In genomic region chr11:98900529-98901125, GRCm38 (mm10) we compare ENCODE assay signal across 13 mouse cellular contexts. TPM values are rescaled to one million over a fixed set of nuclear protein-coding genes. Genes with fewer than 3 reads are reported as not detected.
DNase-seq lines count a peak whose midpoint lies in the region; ATAC-seq and TF ChIP-seq lines count a peak whose summit lies in the region.
"Had no signal": no experiment of that assay in that cellular context is flagged by ENCODE, and none has a peak within 500 bp of the region (broad histone marks: within the 10 kb centered on the region; RNA-seq: fewer than 3 reads in every experiment).

No protein-coding gene starts in this region.

- intact Hi-C loops in left cerebral cortex, adult 2 months (cut with DNase I) = no loop called here
- intact Hi-C loops in left cerebral cortex, postnatal 36 days (cut with DNase I) = loop anchor here (10.0 kb wide), 1 partner anchor 196 kb away; the partner anchor contains the start of gene Csf3

- TF ChIP-seq RAD21 in MEL (IDR thresholded peaks at IDR 0.05; ENCODE audit: low read depth, low read length) = no peak

- peak in 1 of 2 experiments; percentile 25; a peak in 1 of 4 replicates for TF ChIP-seq EP300 in MEL (IDR thresholded peaks at IDR 0.05; ENCODE audit: low read depth in 1 of 2, low read length in 2 of 2)

- H3K27ac ChIP-seq in left cerebral cortex, adult 2 months = 0 out of 2 replicates have a peak overlapping the region, but pooled peaks have one; percentile 20
- H3K27ac ChIP-seq in MEL (ENCODE audit: control insufficient read depth, low read depth, low read length) = peak overlapping the region; percentile 33; the same call in 1 of the 2 replicates
- peak overlapping the region; percentile 55 for H3K27ac ChIP-seq in liver, embryonic 12.5 days
- H3K27ac ChIP-seq: hindbrain, embryonic 15.5 days had no signal

- no peak for DNase-seq in left cerebral cortex, adult 2 months (ENCODE audit: extremely low spot score in 1 of 2, low spot score in 2 of 2)
- DNase-seq in left cerebral cortex, postnatal 36 days (ENCODE audit: low spot score in 2 of 2) = no peak
- peak; percentile 75 for DNase-seq in MEL (ENCODE audit: low read depth, low spot score)
- peak; percentile 39 for DNase-seq in thymus, postnatal 0 days (ENCODE audit: low spot score)
- DNase-seq in urinary bladder, adult 2 months (ENCODE audit: low spot score) = no peak
- no peak for DNase-seq in cerebellum, postnatal 25 days
- DNase-seq: adrenal gland, postnatal 25 days; cerebellum, adult 9-10 months; kidney, postnatal 25 days; left cerebral cortex, postnatal 4 days had no signal

- H3K36me3 ChIP-seq in MEL (ENCODE audit: control insufficient read depth in 1 of 2, insufficient read depth in 2 of 2, low read length in 2 of 2) = peaks cover 12 to 31% of the 10 kb centered on the region in 2 experiments
- H3K36me3 ChIP-seq in liver, embryonic 12.5 days = peaks cover 69% of the 10 kb centered on the region

- H3K27me3 ChIP-seq in MEL (ENCODE audit: control insufficient read depth in 1 of 2, insufficient read depth in 2 of 2, low read length in 2 of 2) = no peaks in the 10 kb centered on the region
- no peaks in the 10 kb centered on the region for H3K27me3 ChIP-seq in liver, embryonic 12.5 days (replicated peaks)
- H3K27me3 ChIP-seq: hindbrain, embryonic 15.5 days had no signal

- 48% methylated on average over 12 of the region's 12 CpGs for WGBS in liver, embryonic 12.5 days (ENCODE audit: insufficient replicate concordance)

- no peak for TF ChIP-seq POLR2A in MEL (IDR thresholded peaks at IDR 0.05; ENCODE audit: control insufficient read depth in 1 of 2, insufficient read depth in 1 of 2, low read depth in 1 of 2, low read length in 2 of 2, poor library complexity in 1 of 2)

- H3K9me3 ChIP-seq in MEL (replicated peaks; ENCODE audit: insufficient read depth, low read length) = no peaks in the 10 kb centered on the region
- no peaks in the 10 kb centered on the region for H3K9me3 ChIP-seq in liver, embryonic 12.5 days (replicated peaks)
- H3K9me3 ChIP-seq: hindbrain, embryonic 15.5 days had no signal

- peaks cover 17 to 36% of the 10 kb centered on the region in 2 experiments for H3K4me1 ChIP-seq in MEL (ENCODE audit: control insufficient read depth in 1 of 2, insufficient read depth in 2 of 2, low read length in 2 of 2)
- H3K4me1 ChIP-seq in liver, embryonic 12.5 days = peaks cover 51% of the 10 kb centered on the region
- H3K4me1 ChIP-seq: hindbrain, embryonic 15.5 days had no signal

- H3K79me2 ChIP-seq in MEL (ENCODE audit: control insufficient read depth, insufficient read depth, low read length, poor library complexity) = no peaks in the 10 kb centered on the region

- H3K4me3 ChIP-seq in left cerebral cortex, adult 2 months = no peak overlapping the region
- H3K4me3 ChIP-seq in MEL (ENCODE audit: control insufficient read depth in 1 of 2, insufficient read depth in 1 of 2, low read depth in 2 of 2, low read length in 2 of 2) = no peak overlapping the region
- H3K4me3 ChIP-seq in liver, embryonic 12.5 days = no peak overlapping the region
- H3K4me3 ChIP-seq: hindbrain, embryonic 15.5 days; myocyte had no signal

- 0 out of 2 replicates have a peak overlapping the region, but pooled peaks have one; percentile 8 for H3K4me2 ChIP-seq in liver, embryonic 12.5 days
- H3K4me2 ChIP-seq: hindbrain, embryonic 15.5 days had no signal

- no peak for TF ChIP-seq CTCF in left cerebral cortex, adult 2 months (IDR thresholded peaks at IDR 0.05)
- TF ChIP-seq CTCF in MEL (IDR thresholded peaks at IDR 0.05 in 2 of 3, conservative IDR thresholded peaks at IDR 0.05 in 1 of 3; ENCODE audit: control insufficient read depth in 1 of 3, insufficient read depth in 1 of 3, low read depth in 2 of 3, low read length in 3 of 3, poor library complexity in 1 of 3, severe bottlenecking in 1 of 3) = no peak

- ATAC-seq in liver, embryonic 12.5 days = no peak

- 0 out of 2 replicates have a peak overlapping the region, but pooled peaks have one; percentile 27 for H3K9ac ChIP-seq in MEL (ENCODE audit: control insufficient read depth, low read depth, low read length, poor library complexity, severe bottlenecking)
- H3K9ac ChIP-seq in liver, embryonic 12.5 days = no peak overlapping the region
- H3K9ac ChIP-seq: hindbrain, embryonic 15.5 days had no signal

TF ChIP-seq in MEL, 35 proteins besides CTCF, POLR2A, EP300 and RAD21:
- TF ChIP-seq ELF1 (IDR thresholded peaks at IDR 0.05; ENCODE audit: low read depth, low read length) = peak; percentile 56
- no peak for TF ChIP-seq SMC3 (IDR thresholded peaks at IDR 0.05; ENCODE audit: low read depth, low read length)

RNA-seq across cellular contexts. Expression of gene Cdc6, which starts 7.0 kb away (rescaled TPM):
- under 1 TPM; 0.35 to 0.36 TPM for total RNA-seq in left cerebral cortex, adult 2 months (2021)
- under 1 TPM; 0.39 to 0.47 TPM for total RNA-seq in left cerebral cortex, postnatal 36 days (2021)
- 83.4 and 104 TPM in 2 replicates for total RNA-seq in MEL (2012; rRNA removed)
- polyA plus RNA-seq in MEL (2012; ENCODE audit: insufficient read depth in 1 of 2, insufficient read length in 2 of 2, low read depth in 1 of 2, low replicate concordance in 2 of 2, missing spikeins in 1 of 2) = 10 to 100 TPM; 56.9 to 69.4 TPM
- polyA plus RNA-seq in liver, embryonic 12.5 days (2016; fragmentation: Nextera tagmentation; extraction: Ambion mirVana) = 86.5 and 89.9 TPM in 2 replicates
- 40.6 and 53.2 TPM in 2 replicates for polyA plus RNA-seq in thymus, postnatal 0 days (2015; fragmentation: Nextera tagmentation; extraction: Ambion mirVana)
- 2.7 and 3.8 TPM in 2 replicates for polyA plus RNA-seq in urinary bladder, adult 2 months (2012; rRNA removed)

RNA-seq across cellular contexts. Expression of gene Rara, which starts 27.0 kb away (rescaled TPM):
- total RNA-seq in left cerebral cortex, adult 2 months (2021) = 10 to 100 TPM; 14.0 to 18.7 TPM
- total RNA-seq in left cerebral cortex, postnatal 36 days (2021) = 10 to 100 TPM; 10.5 to 11.6 TPM
- total RNA-seq in MEL (2012; rRNA removed) = 9.8 and 12.1 TPM in 2 replicates
- polyA plus RNA-seq in MEL (2012; ENCODE audit: insufficient read depth in 1 of 2, insufficient read length in 2 of 2, low read depth in 1 of 2, low replicate concordance in 2 of 2, missing spikeins in 1 of 2) = 10 to 100 TPM in 1 of 2 experiments, not detected in 1; 13.7 TPM
- 6.8 and 7.1 TPM in 2 replicates for polyA plus RNA-seq in liver, embryonic 12.5 days (2016; fragmentation: Nextera tagmentation; extraction: Ambion mirVana)
- 40.4 and 41.0 TPM in 2 replicates for polyA plus RNA-seq in thymus, postnatal 0 days (2015; fragmentation: Nextera tagmentation; extraction: Ambion mirVana)
- 8.5 and 13.7 TPM in 2 replicates for polyA plus RNA-seq in urinary bladder, adult 2 months (2012; rRNA removed)

RNA-seq across cellular contexts. Expression of gene Wipf2, which starts 37.2 kb away (rescaled TPM):
- total RNA-seq in left cerebral cortex, adult 2 months (2021) = 10 to 100 TPM; 72.7 to 73.9 TPM
- total RNA-seq in left cerebral cortex, postnatal 36 days (2021) = 10 to 100 TPM; 67.4 to 74.6 TPM
- 2.9 and 3.2 TPM in 2 replicates for total RNA-seq in MEL (2012; rRNA removed)
- 1 to 10 TPM in 1 of 2 experiments, not detected in 1; 7.1 TPM for polyA plus RNA-seq in MEL (2012; ENCODE audit: insufficient read depth in 1 of 2, insufficient read length in 2 of 2, low read depth in 1 of 2, low replicate concordance in 2 of 2, missing spikeins in 1 of 2)
- 2.0 and 2.2 TPM in 2 replicates for polyA plus RNA-seq in liver, embryonic 12.5 days (2016; fragmentation: Nextera tagmentation; extraction: Ambion mirVana)
- 5.6 and 7.5 TPM in 2 replicates for polyA plus RNA-seq in thymus, postnatal 0 days (2015; fragmentation: Nextera tagmentation; extraction: Ambion mirVana)
- polyA plus RNA-seq in urinary bladder, adult 2 months (2012; rRNA removed) = 19.2 and 26.0 TPM in 2 replicates

Comparison
In these comparisons a context has a peak if more than half of its experiments do, and no peak if none do; other contexts are left out.
1. DNase-seq: peak in MEL (single experiment) and thymus, postnatal 0 days (single experiment); none in left cerebral cortex, adult 2 months (0 of 2), left cerebral cortex, postnatal 36 days (0 of 2), urinary bladder, adult 2 months (single experiment) and cerebellum, postnatal 25 days (0 of 2).
2. Peak in every context shown above with its lines, with median percentiles within 50 percentile points of each other: H3K27ac ChIP-seq.